Mouse (Mus musculus): Measurements from ENCODE around the gene Med8. TPM values are rescaled to one million over a fixed set of nuclear protein-coding genes. Genes with fewer than 3 reads are reported as not detected.

Gene Med8
- polyA plus RNA-seq (2012; rRNA removed) = 52.1 and 57.8 TPM in 2 replicates

GRCm38 (mm10) chr4:118409142-118409900 lies at the start of gene Med8, which contains the start of gene Szt2:
TSS of gene Med8 (plus strand) at chr4:118409337.
TSS of gene Szt2 (minus strand) at chr4:118409273.

GRCm38 (mm10) chr4:118427768-118428451 lies 18.8 kb downstream of the Med8 start, which contains the start of gene Elovl1:
TSS of gene Elovl1 (plus strand) at chr4:118428093.

GRCm38 (mm10) chr4:118436820-118437603 lies 27.9 kb downstream of the Med8 start, which contains the start of gene Cdc20:
TSS of gene Cdc20 (minus strand) at chr4:118437352.

GRCm38 (mm10) chr4:118457345-118457975 lies 48.3 kb downstream of the Med8 start, which contains the start of gene Mpl:
TSS of gene Mpl (minus strand) at chr4:118457513.

Other genes starting within 250 kb of the Med8 start
- 12.8 and 14.0 TPM in 2 replicates for gene Kdm4a, start 229.3 kb upstream of the Med8 start, polyA plus RNA-seq (2012; rRNA removed)
- 7.1 and 7.8 TPM in 2 replicates for gene Ptprf, start 117.9 kb upstream of the Med8 start, polyA plus RNA-seq (2012; rRNA removed)
- gene Szt2, start 64 bp upstream of the Med8 start, polyA plus RNA-seq (2012; rRNA removed) = 3.8 and 6.2 TPM in 2 replicates
- 77.6 and 88.8 TPM in 2 replicates for gene Elovl1, start 18.8 kb downstream of the Med8 start, polyA plus RNA-seq (2012; rRNA removed)
- gene Cdc20, start 28.0 kb downstream of the Med8 start, polyA plus RNA-seq (2012; rRNA removed) = 93.7 and 120 TPM in 2 replicates
- gene Mpl, start 48.2 kb downstream of the Med8 start, polyA plus RNA-seq (2012; rRNA removed) = 4.6 and 5.2 TPM in 2 replicates
- gene Tie1, start 80.7 kb downstream of the Med8 start, polyA plus RNA-seq (2012; rRNA removed) = 4.7 and 5.5 TPM in 2 replicates
- 3.9 and 5.4 TPM in 2 replicates for gene 2610528J11Rik, start 117.7 kb downstream of the Med8 start, polyA plus RNA-seq (2012; rRNA removed)
- gene Tmem125, start 134.7 kb downstream of the Med8 start, polyA plus RNA-seq (2012; rRNA removed) = 0.99 and 1.0 TPM in 2 replicates
- gene Cfap57, start 211.4 kb downstream of the Med8 start, polyA plus RNA-seq (2012; rRNA removed) = 0.53 and 0.67 TPM in 2 replicates
- 60.5 and 62.5 TPM in 2 replicates for gene Ebna1bp2, start 211.5 kb downstream of the Med8 start, polyA plus RNA-seq (2012; rRNA removed)
- not detected in 2 replicates for gene Olfr62, start 249.6 kb downstream of the Med8 start, polyA plus RNA-seq (2012; rRNA removed)

Data from liver, embryonic 14 days (tissue).